Mouse (Mus musculus) myocyte (in vitro differentiated cells): ENCODE measurements around the gene Sergef.

Source experiments
- POLR2A ChIP-seq: IDR thresholded peaks from one replicate; pipeline ENCODE4 v1.6.1; 2011; ENCODE audit warnings: low read depth, mild to moderate bottlenecking, control low read depth, moderate library complexity; ENCODE audit not compliant: insufficient read length
- TCF12 ChIP-seq: IDR thresholded peaks from one replicate; pipeline ENCODE4 v1.6.1; 2011; ENCODE audit warnings: mild to moderate bottlenecking, control low read depth; ENCODE audit not compliant: poor library complexity, insufficient read depth, severe bottlenecking
- USF1 ChIP-seq: IDR thresholded peaks from one replicate; pipeline ENCODE4 v1.6.1; 2011; ENCODE audit warnings: low read depth, mild to moderate bottlenecking, control low read depth, moderate library complexity

DNA sequence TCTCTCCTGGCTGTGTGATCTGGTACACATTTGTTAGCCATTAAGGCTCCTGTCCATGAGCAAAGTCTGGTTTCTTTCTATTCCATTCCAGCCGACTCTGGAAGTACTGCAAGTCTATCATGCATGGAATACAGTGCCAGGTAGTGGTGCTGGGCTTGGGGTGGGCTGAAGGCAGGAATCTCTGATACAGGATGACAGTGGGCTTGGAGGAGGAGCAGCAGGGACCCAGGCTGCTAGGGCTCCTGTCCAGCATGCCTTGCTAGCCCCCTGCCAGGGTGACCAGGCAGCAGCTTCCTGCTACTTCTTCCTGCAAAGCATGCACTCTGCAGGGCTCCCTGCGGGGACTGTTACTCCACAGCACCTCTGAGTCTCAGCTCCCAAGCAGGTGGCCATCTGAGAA lies 128.8 kb downstream of the Sergef start:
- no peak for TF ChIP-seq TCF12
- no peak for TF ChIP-seq POLR2A
- no peak for TF ChIP-seq USF1
